ENCODE assay signal across 27 mouse cellular contexts in genomic region chr17:23815641-23816040, GRCm38 (mm10). TPM values are rescaled to one million over a fixed set of nuclear protein-coding genes. Genes with fewer than 3 reads are reported as not detected.
"Had no signal": no experiment of that assay in that cellular context is flagged by ENCODE, and none has a peak within 500 bp of the region (broad histone marks: within the 10 kb centered on the region; RNA-seq: fewer than 3 reads in every experiment).

No protein-coding gene starts in this region.

- H3K9ac ChIP-seq: limb, embryonic 13.5 days; liver, embryonic 13.5 days; liver, postnatal 0 days; lung, embryonic 14.5 days; midbrain, embryonic 13.5 days; neural tube, embryonic 13.5 days had no signal

- H3K4me3 ChIP-seq: limb, embryonic 10.5 days; limb, embryonic 13.5 days; liver, embryonic 13.5 days; megakaryocyte, embryonic 14.5 days; midbrain, embryonic 10.5 days; midbrain, embryonic 13.5 days; myocyte; neural tube, embryonic 13.5 days had no signal

- DNase-seq: kidney, adult 2 months; kidney, postnatal 10 days; kidney, postnatal 4 days; liver; liver, embryonic 13.5 days; liver, postnatal 0 days; lung, embryonic 14.5 days; lung, postnatal 36 days; retina, postnatal 1 day; right cerebral cortex, postnatal 25 days; spleen, adult 18-20 months; thymus, postnatal 25 days had no signal

- H3K27me3 ChIP-seq: limb, embryonic 13.5 days; liver, embryonic 13.5 days; megakaryocyte, embryonic 14.5 days; midbrain, embryonic 13.5 days; neural tube, embryonic 13.5 days had no signal

- ATAC-seq: liver, postnatal 0 days; lung, postnatal 0 days; midbrain, embryonic 13.5 days; midbrain, embryonic 16.5 days had no signal

- H3K4me2 ChIP-seq: limb, embryonic 13.5 days; liver, embryonic 13.5 days; lung, embryonic 14.5 days; midbrain, embryonic 13.5 days; neural tube, embryonic 13.5 days had no signal

- H3K27ac ChIP-seq: limb, embryonic 10.5 days; limb, embryonic 13.5 days; liver, embryonic 13.5 days; midbrain, embryonic 10.5 days; midbrain, embryonic 13.5 days; neural tube, embryonic 13.5 days had no signal

- H3K4me1 ChIP-seq: limb, embryonic 10.5 days; limb, embryonic 13.5 days; liver, embryonic 13.5 days; midbrain, embryonic 10.5 days; midbrain, embryonic 13.5 days; neural tube, embryonic 13.5 days had no signal

RNA-seq across cellular contexts. Expression of gene Prss33, which starts 20.2 kb away (rescaled TPM):
- total RNA-seq: layer of hippocampus, postnatal 14 days; left cerebral cortex, postnatal 14 days; monocyte, adult 5-6 weeks; neutrophil, adult 5-6 weeks had no signal
- polyA plus RNA-seq: kidney, adult 2 months; limb, embryonic 10.5 days; limb, embryonic 13.5 days; liver, embryonic 13.5 days; liver, postnatal 0 days; lung, embryonic 14.5 days; lung, postnatal 0 days; myocyte; neural tube, embryonic 13.5 days had no signal

RNA-seq across cellular contexts. Expression of gene Prss32, which starts 28.0 kb away (rescaled TPM):
- total RNA-seq: layer of hippocampus, adult 18-20 months; monocyte, adult 5-6 weeks had no signal
- polyA plus RNA-seq: kidney, adult 2 months; kidney, embryonic 14.5 days; limb, embryonic 10.5 days; limb, embryonic 13.5 days; liver, embryonic 13.5 days; liver, postnatal 0 days; lung, embryonic 14.5 days; lung, postnatal 0 days; midbrain, embryonic 10.5 days; midbrain, embryonic 13.5 days; midbrain, embryonic 16.5 days; neural tube, embryonic 13.5 days had no signal

RNA-seq across cellular contexts. Expression of gene Prss41, which starts 28.3 kb away (rescaled TPM):
- total RNA-seq: monocyte, adult 5-6 weeks; neutrophil, adult 5-6 weeks had no signal
